In genomic region chr12:36395115-36395514, GRCm38 (mm10) we compare ENCODE assay signal across 15 mouse cellular contexts. TPM values are rescaled to one million over a fixed set of nuclear protein-coding genes. Genes with fewer than 3 reads are reported as not detected.
DNase-seq lines count a peak whose midpoint lies in the region; ATAC-seq and TF ChIP-seq lines count a peak whose summit lies in the region.
"Had no signal": no experiment of that assay in that cellular context is flagged by ENCODE, and none has a peak within 500 bp of the region (broad histone marks: within the 10 kb centered on the region; RNA-seq: fewer than 3 reads in every experiment).

No protein-coding gene starts in this region.

- no peak for TF ChIP-seq CTCF in kidney, postnatal 0 days (IDR thresholded peaks at IDR 0.05; ENCODE audit: low read depth)
- TF ChIP-seq CTCF in C2C12 (IDR thresholded peaks at IDR 0.05; ENCODE audit: control insufficient read depth, insufficient read depth, insufficient read length) = no peak
- no peak for TF ChIP-seq CTCF in forebrain, postnatal 0 days (IDR thresholded peaks at IDR 0.05; ENCODE audit: low read depth)

- no peak overlapping the region for H3K27ac ChIP-seq in forebrain, embryonic 13.5 days
- no peak overlapping the region for H3K27ac ChIP-seq in forebrain, embryonic 12.5 days
- H3K27ac ChIP-seq in kidney, postnatal 0 days = no peak overlapping the region
- H3K27ac ChIP-seq in kidney, embryonic 16.5 days (ENCODE audit: low read length) = no peak overlapping the region
- H3K27ac ChIP-seq in forebrain, postnatal 0 days (ENCODE audit: low read depth, low read length) = no peak overlapping the region
- H3K27ac ChIP-seq: neural tube, embryonic 12.5 days had no signal

- H3K9ac ChIP-seq in forebrain, embryonic 13.5 days = no peak overlapping the region
- H3K9ac ChIP-seq in forebrain, embryonic 12.5 days = no peak overlapping the region
- H3K9ac ChIP-seq in kidney, postnatal 0 days (ENCODE audit: low read depth, low read length) = no peak overlapping the region
- H3K9ac ChIP-seq in kidney, embryonic 16.5 days (replicated peaks; ENCODE audit: low read length) = no peak overlapping the region
- H3K9ac ChIP-seq in forebrain, postnatal 0 days = no peak overlapping the region
- H3K9ac ChIP-seq: liver, postnatal 0 days; neural tube, embryonic 12.5 days had no signal

- no peaks in the 10 kb centered on the region for H3K27me3 ChIP-seq in forebrain, embryonic 13.5 days
- H3K27me3 ChIP-seq in forebrain, embryonic 12.5 days = no peaks in the 10 kb centered on the region
- no peaks in the 10 kb centered on the region for H3K27me3 ChIP-seq in kidney, postnatal 0 days (ENCODE audit: insufficient read depth, low read length)
- no peaks in the 10 kb centered on the region for H3K27me3 ChIP-seq in kidney, embryonic 16.5 days (ENCODE audit: insufficient read depth, low read length)
- no peaks in the 10 kb centered on the region for H3K27me3 ChIP-seq in C2C12 (ENCODE audit: control insufficient read depth, insufficient read depth, insufficient read length)
- H3K27me3 ChIP-seq in forebrain, postnatal 0 days (ENCODE audit: insufficient read depth, low read length) = no peaks in the 10 kb centered on the region
- H3K27me3 ChIP-seq: neural tube, embryonic 12.5 days had no signal

- WGBS in forebrain, embryonic 13.5 days = 90% methylated on average over 2 of the region's 2 CpGs
- WGBS in forebrain, embryonic 12.5 days = 96% methylated on average over 2 of the region's 2 CpGs
- WGBS in kidney, postnatal 0 days = 67% methylated on average over 2 of the region's 2 CpGs
- 71% methylated on average over 2 of the region's 2 CpGs for WGBS in kidney, embryonic 16.5 days
- 68% methylated on average over 2 of the region's 2 CpGs for WGBS in forebrain, postnatal 0 days

- no peak overlapping the region for H3ac ChIP-seq in C2C12 (ENCODE audit: control insufficient read depth, insufficient read length, low read depth)

- no peaks in the 10 kb centered on the region for H3K79me2 ChIP-seq in C2C12 (ENCODE audit: control insufficient read depth, insufficient read depth)

- peak; percentile 86; the same call in 1 of the 2 replicates for ATAC-seq in forebrain, embryonic 13.5 days
- ATAC-seq in forebrain, embryonic 12.5 days (ENCODE audit: low FRiP score) = no peak
- ATAC-seq in kidney, postnatal 0 days (replicated peaks; ENCODE audit: low FRiP score, low read depth) = no peak
- no peak for ATAC-seq in kidney, embryonic 16.5 days (ENCODE audit: low FRiP score, low TSS enrichment)
- ATAC-seq in forebrain, postnatal 0 days = peak; percentile 88
- ATAC-seq: liver, postnatal 0 days had no signal

- no peaks in the 10 kb centered on the region for H3K36me3 ChIP-seq in forebrain, embryonic 13.5 days (ENCODE audit: poor library complexity, severe bottlenecking)
- no peaks in the 10 kb centered on the region; the same call in 1 of the 2 replicates for H3K36me3 ChIP-seq in forebrain, embryonic 12.5 days (replicated peaks)
- no peaks in the 10 kb centered on the region for H3K36me3 ChIP-seq in kidney, postnatal 0 days (ENCODE audit: insufficient read depth, low read length)
- peaks cover 12% of the 10 kb centered on the region for H3K36me3 ChIP-seq in kidney, embryonic 16.5 days (ENCODE audit: insufficient read depth, low read length)
- H3K36me3 ChIP-seq in C2C12 (ENCODE audit: control insufficient read depth, insufficient read depth) = no peaks in the 10 kb centered on the region
- H3K36me3 ChIP-seq in forebrain, postnatal 0 days (ENCODE audit: insufficient read depth) = no peaks in the 10 kb centered on the region
- H3K36me3 ChIP-seq: neural tube, embryonic 12.5 days had no signal

- no peaks in the 10 kb centered on the region for H3K79me3 ChIP-seq in C2C12 (ENCODE audit: low read depth)

- no peaks in the 10 kb centered on the region for H3K4me1 ChIP-seq in forebrain, embryonic 13.5 days
- no peaks in the 10 kb centered on the region for H3K4me1 ChIP-seq in forebrain, embryonic 12.5 days
- no peaks in the 10 kb centered on the region for H3K4me1 ChIP-seq in kidney, postnatal 0 days (replicated peaks; ENCODE audit: insufficient read depth, low read length)
- 0 out of 2 replicates have a peak, but pooled peaks cover 3% of the 10 kb centered on the region for H3K4me1 ChIP-seq in kidney, embryonic 16.5 days (ENCODE audit: insufficient read depth, low read length)
- no peaks in the 10 kb centered on the region for H3K4me1 ChIP-seq in forebrain, postnatal 0 days (ENCODE audit: insufficient read depth)
- H3K4me1 ChIP-seq: neural tube, embryonic 12.5 days had no signal

- H3K9me3 ChIP-seq in forebrain, embryonic 13.5 days (replicated peaks) = peaks cover 10% of the 10 kb centered on the region; the same call in 1 of the 2 replicates
- 0 out of 2 replicates have a peak, but pooled peaks cover 5% of the 10 kb centered on the region for H3K9me3 ChIP-seq in forebrain, embryonic 12.5 days
- H3K9me3 ChIP-seq in kidney, postnatal 0 days (replicated peaks; ENCODE audit: low read length) = no peaks in the 10 kb centered on the region
- H3K9me3 ChIP-seq in kidney, embryonic 16.5 days (ENCODE audit: low read length) = peaks cover 23% of the 10 kb centered on the region; the same call in 1 of the 2 replicates
- no peaks in the 10 kb centered on the region for H3K9me3 ChIP-seq in forebrain, postnatal 0 days (ENCODE audit: low read length)

- H3K4me2 ChIP-seq in forebrain, embryonic 13.5 days = no peak overlapping the region
- H3K4me2 ChIP-seq in forebrain, embryonic 12.5 days = no peak overlapping the region
- H3K4me2 ChIP-seq in kidney, postnatal 0 days (ENCODE audit: low read length) = no peak overlapping the region
- H3K4me2 ChIP-seq in kidney, embryonic 16.5 days (replicated peaks; ENCODE audit: low read depth, low read length) = no peak overlapping the region
- H3K4me2 ChIP-seq in forebrain, postnatal 0 days (ENCODE audit: low read depth) = no peak overlapping the region
- H3K4me2 ChIP-seq: neural tube, embryonic 12.5 days had no signal

- DNase-seq in kidney, postnatal 0 days (ENCODE audit: low spot score) = peak; percentile 56
- peak; percentile 66 for DNase-seq in forebrain, postnatal 0 days
- DNase-seq in cerebellum, adult 11-12 months = no peak
- no peak for DNase-seq in thymus, postnatal 14 days
- DNase-seq: adrenal gland, postnatal 36 days; cerebellum, adult 2 months; heart, postnatal 14 days; left cerebral cortex, postnatal 4 days; liver, postnatal 0 days; midbrain, embryonic 14.5 days had no signal

- H3K4me3 ChIP-seq in forebrain, embryonic 13.5 days = no peak overlapping the region
- H3K4me3 ChIP-seq in forebrain, embryonic 12.5 days (replicated peaks) = no peak overlapping the region
- no peak overlapping the region for H3K4me3 ChIP-seq in kidney, postnatal 0 days (replicated peaks; ENCODE audit: low read depth, low read length)
- no peak overlapping the region for H3K4me3 ChIP-seq in kidney, embryonic 16.5 days (ENCODE audit: low read length)
- H3K4me3 ChIP-seq in C2C12 (ENCODE audit: insufficient read depth, poor library complexity, severe bottlenecking) = no peak overlapping the region
- H3K4me3 ChIP-seq in forebrain, postnatal 0 days (ENCODE audit: low read depth, low read length) = no peak overlapping the region
- H3K4me3 ChIP-seq: neural tube, embryonic 12.5 days had no signal

TF ChIP-seq in C2C12, 6 proteins besides CTCF, POLR2A, EP300 and RAD21:
- peak; percentile 34 for TF ChIP-seq MYOD1 (IDR thresholded peaks at IDR 0.05; ENCODE audit: control insufficient read depth, insufficient read length, low read depth)
- TF ChIP-seq USF1 (IDR thresholded peaks at IDR 0.05; ENCODE audit: low read depth) = no peak

RNA-seq across cellular contexts. Expression of gene D630036H23Rik, which starts 13.1 kb away (rescaled TPM):
- polyA plus RNA-seq in forebrain, embryonic 13.5 days (2015; fragmentation: Nextera tagmentation; extraction: Ambion mirVana) = 2.0 and 2.2 TPM in 2 replicates
- polyA plus RNA-seq in forebrain, embryonic 12.5 days (2016; fragmentation: Nextera tagmentation; extraction: Ambion mirVana) = 1.6 and 2.4 TPM in 2 replicates
- 5.1 and 6.1 TPM in 2 replicates for polyA plus RNA-seq in kidney, postnatal 0 days (2015; fragmentation: Nextera tagmentation; extraction: Ambion mirVana)
- 2.1 and 2.2 TPM in 2 replicates for polyA plus RNA-seq in kidney, embryonic 16.5 days (2015; fragmentation: Nextera tagmentation; extraction: Ambion mirVana)
- polyA plus RNA-seq in C2C12 (2012; fragmentation: generic; extraction: Trizol) = 0.43 TPM
- total RNA-seq in forebrain, postnatal 0 days (2014; rRNA removed) = 1.1 and 2.9 TPM in 2 replicates
- polyA plus RNA-seq in forebrain, postnatal 0 days (2015; fragmentation: Nextera tagmentation; extraction: Ambion mirVana) = 1.4 and 2.4 TPM in 2 replicates

RNA-seq across cellular contexts. Expression of gene Ispd, which starts 13.9 kb away (rescaled TPM):
- polyA plus RNA-seq in forebrain, embryonic 13.5 days (2015; fragmentation: Nextera tagmentation; extraction: Ambion mirVana) = 6.8 and 6.9 TPM in 2 replicates
- 8.0 and 8.4 TPM in 2 replicates for polyA plus RNA-seq in forebrain, embryonic 12.5 days (2016; fragmentation: Nextera tagmentation; extraction: Ambion mirVana)
- polyA plus RNA-seq in kidney, postnatal 0 days (2015; fragmentation: Nextera tagmentation; extraction: Ambion mirVana) = 21.4 and 21.7 TPM in 2 replicates
- 17.2 and 17.4 TPM in 2 replicates for polyA plus RNA-seq in kidney, embryonic 16.5 days (2015; fragmentation: Nextera tagmentation; extraction: Ambion mirVana)
- polyA plus RNA-seq in C2C12 (2012; fragmentation: generic; extraction: Trizol) = 1.4 TPM
- total RNA-seq in forebrain, postnatal 0 days (2014; rRNA removed) = 10.3 and 12.4 TPM in 2 replicates
- 8.0 and 9.6 TPM in 2 replicates for polyA plus RNA-seq in forebrain, postnatal 0 days (2015; fragmentation: Nextera tagmentation; extraction: Ambion mirVana)

Comparison
In these comparisons a context has a peak if more than half of its experiments do, and no peak if none do; other contexts are left out.
1. ATAC-seq: peak in forebrain, embryonic 13.5 days (single experiment) and forebrain, postnatal 0 days (single experiment); none in forebrain, embryonic 12.5 days (single experiment), kidney, postnatal 0 days (single experiment) and kidney, embryonic 16.5 days (single experiment).
2. DNase-seq: peak in kidney, postnatal 0 days (single experiment) and forebrain, postnatal 0 days (single experiment); none in cerebellum, adult 11-12 months (single experiment) and thymus, postnatal 14 days (single experiment).